Mouse (Mus musculus) bone marrow macrophage, adult 2 months (primary cell): ENCODE results near the gene Snx11. TPM values are rescaled to one million over a fixed set of nuclear protein-coding genes. Genes with fewer than 3 reads are reported as not detected.

Experiments used
- H3K27ac ChIP-seq: 2 replicates; pipeline ENCODE4 v1.5.1; 2012; ENCODE audit warnings: low read depth, low read length; ENCODE audit not compliant: insufficient read depth
- H3K4me1 ChIP-seq: 2 replicates; pipeline ENCODE4 v1.6.1; 2012; ENCODE audit warnings: low read length; ENCODE audit not compliant: control insufficient read depth, insufficient read depth
- H3K4me3 ChIP-seq: 2 replicates; pipeline ENCODE4 v1.5.1; 2012; ENCODE audit warnings: mild to moderate bottlenecking, low read length, moderate library complexity; ENCODE audit not compliant: insufficient read depth
- CTCF ChIP-seq: IDR thresholded peaks from 2 replicates; pipeline ENCODE4 v1.5.1; 2012; ENCODE audit warnings: low read depth, mild to moderate bottlenecking, low read length, moderate library complexity
- POLR2A ChIP-seq: IDR thresholded peaks from 2 replicates; pipeline ENCODE4 v1.6.1; 2012; ENCODE audit warnings: mild to moderate bottlenecking, low read depth, low read length, borderline replicate concordance
- polyA plus RNA-seq: library from polyadenylated mRNA; stranded (reverse); fragments of >200 nt; gene quantifications from 2 replicates; pipeline ENCODE4 v1.2.4, GENCODE M21; 2012; ENCODE audit not compliant: missing spikeins, insufficient read depth, insufficient read length

Snx11 gene
- polyA plus RNA-seq, 1 experiment = 37.0 TPM

DNA sequence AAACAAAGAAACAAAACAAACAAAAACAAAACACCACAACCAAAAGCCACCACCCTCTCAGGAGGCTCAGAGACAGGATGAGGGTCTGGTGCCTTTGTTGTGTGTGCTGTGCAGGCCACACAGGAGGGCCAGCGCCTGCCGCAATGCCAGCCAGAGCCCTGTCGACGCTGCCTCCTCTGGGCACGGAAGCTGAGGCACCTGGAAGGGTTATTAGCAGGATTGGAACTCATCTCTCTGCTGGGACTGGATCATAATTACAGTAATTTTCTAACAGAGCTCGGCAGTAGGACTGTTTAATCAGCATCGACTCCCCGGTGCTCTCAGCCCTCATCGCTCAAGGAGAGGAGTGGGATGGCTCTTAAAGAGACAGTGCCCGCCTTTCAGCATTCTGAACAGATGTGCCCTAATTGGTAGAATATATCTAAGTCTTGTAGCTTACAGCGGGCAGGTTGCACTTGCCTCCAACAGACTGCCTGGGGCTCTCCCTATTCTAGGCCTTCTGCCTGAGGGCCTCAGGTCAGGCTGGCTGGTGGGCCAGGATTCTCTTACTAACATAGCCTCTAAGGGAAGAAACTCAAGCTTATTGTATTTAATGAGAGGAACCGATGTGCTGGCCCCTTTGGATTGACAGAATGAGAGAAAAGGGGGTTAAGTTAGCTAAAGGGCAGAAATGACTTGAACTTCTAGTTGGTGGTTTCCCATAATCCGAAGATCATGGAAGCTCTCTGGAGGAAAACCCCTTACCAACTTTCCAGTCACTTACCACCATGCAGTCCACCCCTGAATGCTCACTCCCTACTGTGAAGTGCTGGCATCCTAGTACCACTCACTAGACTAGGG is 12.6 kb downstream of the Snx11 start:
- Histone ChIP-seq H3K27ac (peak overlapping the region; percentile 97), H3K4me1 (peaks cover 37% of the 10 kb centered on the region), H3K4me3 (peak overlapping the region; percentile 9; the same call in 1 of the 2 replicates)
- no peak for TF ChIP-seq CTCF
- TF ChIP-seq POLR2A = no peak

DNA sequence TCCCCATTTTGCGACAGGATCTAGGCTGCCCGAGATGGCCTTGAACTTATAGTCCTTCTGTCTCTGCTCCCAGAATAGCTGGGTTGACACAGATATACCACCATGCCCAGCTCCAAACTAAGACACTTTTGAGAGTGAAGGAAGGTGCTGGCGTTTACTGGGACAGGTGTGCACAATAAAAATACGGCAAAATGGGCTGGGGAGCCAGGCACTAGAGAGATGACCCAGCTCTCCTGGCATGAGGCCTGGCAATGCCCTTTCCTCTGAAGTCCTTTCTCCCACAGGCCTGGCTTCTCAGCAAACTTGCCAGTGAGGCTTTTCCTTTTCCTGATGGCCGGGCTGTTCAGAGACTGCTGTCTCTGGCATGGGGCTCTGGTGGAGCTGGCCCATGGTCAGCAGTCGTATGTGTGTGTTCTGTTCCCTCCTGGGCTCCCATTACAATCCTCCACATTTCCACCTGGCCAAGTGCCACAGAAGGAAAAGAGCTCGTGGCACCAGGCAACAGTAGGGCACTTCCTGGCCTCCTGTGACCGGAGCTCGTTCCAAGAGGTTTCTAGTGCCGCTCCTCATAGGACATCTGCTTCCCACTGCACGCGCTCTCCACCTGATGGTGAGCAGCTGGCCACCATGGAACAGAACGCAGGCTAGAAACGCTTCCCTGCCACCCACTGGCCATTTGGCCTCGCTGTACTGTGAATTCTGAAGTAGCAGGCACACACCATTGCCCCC is 14.5 kb downstream of the Snx11 start:
- Histone ChIP-seq H3K4me3 (no peak overlapping the region), H3K4me1 (peaks cover 37% of the 10 kb centered on the region), H3K27ac (no peak overlapping the region)
- TF ChIP-seq POLR2A = no peak
- TF ChIP-seq CTCF = no peak

DNA sequence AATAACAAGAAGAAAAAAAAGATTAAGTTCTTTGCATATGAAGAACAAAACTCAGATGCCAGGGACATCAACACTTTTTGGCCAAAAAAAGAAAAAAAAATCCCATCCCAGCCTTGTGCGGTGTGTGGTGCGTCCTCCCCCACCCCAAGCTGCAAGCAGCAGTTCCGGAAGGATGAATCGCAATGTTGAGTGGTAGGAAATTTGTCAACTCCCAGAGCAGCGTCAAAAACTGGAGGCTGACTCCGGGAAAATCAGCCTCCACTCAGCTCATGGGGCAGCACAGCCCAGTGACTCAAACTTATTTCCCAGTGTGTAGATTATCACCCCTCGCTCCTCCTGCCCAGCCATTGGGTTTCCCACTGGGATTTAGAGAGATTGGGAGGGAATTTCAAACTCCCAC is 15.4 kb downstream of the Snx11 start:
- no peak overlapping the region for H3K4me3 ChIP-seq
- peaks cover 30% of the 10 kb centered on the region for H3K4me1 ChIP-seq
- no peak overlapping the region for H3K27ac ChIP-seq
- TF ChIP-seq POLR2A = no peak

DNA sequence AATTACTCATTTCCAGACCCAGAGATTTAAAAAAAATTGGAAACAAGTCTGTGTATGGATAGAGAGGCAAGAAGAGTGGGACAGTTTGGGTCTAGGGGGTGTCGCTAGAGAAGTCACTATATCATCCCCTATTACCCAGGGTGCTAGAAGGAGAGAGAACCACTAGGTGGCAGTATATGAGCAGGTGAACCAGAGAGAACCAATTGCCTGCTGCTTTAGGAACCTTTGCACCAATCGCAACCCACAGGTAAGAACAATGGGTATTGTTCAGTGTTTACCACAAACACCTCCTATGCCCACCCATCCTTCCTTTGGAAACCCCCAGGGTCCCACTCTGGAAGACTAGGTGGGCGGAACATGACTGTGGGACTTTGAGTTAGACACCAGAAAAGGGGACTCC is 17.3 kb downstream of the Snx11 start:
- no peak overlapping the region for H3K4me3 ChIP-seq
- peaks cover 15% of the 10 kb centered on the region for H3K4me1 ChIP-seq
- no peak for TF ChIP-seq POLR2A
- TF ChIP-seq CTCF = peak; percentile 26; the same call in 1 of the 2 replicates
- H3K27ac ChIP-seq = no peak overlapping the region

DNA sequence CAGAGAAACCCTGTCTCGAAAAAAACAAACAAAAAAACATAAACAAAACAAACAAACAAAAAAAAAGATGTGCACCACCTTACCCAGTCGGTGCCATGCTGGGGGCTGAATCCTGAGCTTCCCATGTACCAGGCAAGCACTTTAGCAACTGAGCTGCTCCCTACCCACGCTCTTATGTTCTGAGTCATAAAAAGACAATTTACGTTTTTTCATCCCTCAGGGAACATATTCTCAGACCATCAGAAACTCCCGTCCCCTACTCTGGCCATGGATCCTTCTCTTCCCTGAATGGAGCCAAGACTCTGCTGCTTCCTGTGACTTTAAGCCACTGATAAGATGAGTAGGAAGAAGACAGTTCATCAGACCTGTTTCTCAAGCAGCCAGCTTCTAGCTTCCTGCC is 19.0 kb downstream of the Snx11 start:
- H3K27ac ChIP-seq = no peak overlapping the region
- no peak overlapping the region for H3K4me3 ChIP-seq
- TF ChIP-seq POLR2A (no peak), CTCF (no peak)
- no peaks in the 10 kb centered on the region for H3K4me1 ChIP-seq

DNA sequence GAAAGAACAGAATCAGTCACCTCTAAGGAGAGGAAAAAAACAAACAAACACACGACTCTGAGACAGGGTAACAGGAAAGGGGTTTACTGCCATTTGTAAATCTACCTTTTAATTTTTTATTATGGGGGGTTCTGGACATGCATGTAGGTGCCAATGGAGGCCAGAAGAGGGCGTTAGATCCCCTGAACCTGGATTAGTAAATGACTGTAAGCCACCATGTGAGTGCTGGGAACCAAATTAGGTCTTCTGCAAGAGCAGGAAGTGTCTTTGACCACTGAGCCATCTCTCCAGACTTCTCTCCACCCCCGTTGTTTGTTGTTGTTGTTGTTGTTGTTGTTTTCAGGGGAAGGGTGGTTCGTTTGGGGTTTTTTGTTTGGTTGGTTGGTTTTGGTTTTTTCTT is 19.9 kb downstream of the Snx11 start:
- Histone ChIP-seq H3K27ac (no peak overlapping the region), H3K4me3 (no peak overlapping the region), H3K4me1 (no peaks in the 10 kb centered on the region)
- TF ChIP-seq CTCF (no peak), POLR2A (no peak)

DNA sequence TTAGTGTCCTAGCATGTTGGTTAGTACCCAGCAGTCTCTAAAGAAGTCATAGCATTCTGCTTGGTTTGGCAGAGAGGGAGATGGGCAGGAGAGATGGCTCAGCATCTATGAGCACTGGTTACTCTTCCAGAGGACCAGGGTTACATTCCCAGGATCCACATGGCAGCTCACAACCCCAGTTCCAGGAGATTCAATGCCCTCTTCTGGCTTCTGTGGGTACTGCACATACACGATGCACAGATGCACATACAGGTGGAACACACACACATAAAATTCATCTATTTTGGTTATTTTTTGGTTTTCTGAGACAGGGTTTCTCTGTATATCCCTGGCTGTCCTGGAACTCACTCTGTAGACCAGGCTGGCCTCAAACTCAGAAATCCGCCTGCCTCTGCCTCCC is 22.1 kb downstream of the Snx11 start:
- H3K4me1 ChIP-seq = no peaks in the 10 kb centered on the region
- no peak for TF ChIP-seq POLR2A
- no peak for TF ChIP-seq CTCF
- H3K4me3 ChIP-seq = no peak overlapping the region

DNA sequence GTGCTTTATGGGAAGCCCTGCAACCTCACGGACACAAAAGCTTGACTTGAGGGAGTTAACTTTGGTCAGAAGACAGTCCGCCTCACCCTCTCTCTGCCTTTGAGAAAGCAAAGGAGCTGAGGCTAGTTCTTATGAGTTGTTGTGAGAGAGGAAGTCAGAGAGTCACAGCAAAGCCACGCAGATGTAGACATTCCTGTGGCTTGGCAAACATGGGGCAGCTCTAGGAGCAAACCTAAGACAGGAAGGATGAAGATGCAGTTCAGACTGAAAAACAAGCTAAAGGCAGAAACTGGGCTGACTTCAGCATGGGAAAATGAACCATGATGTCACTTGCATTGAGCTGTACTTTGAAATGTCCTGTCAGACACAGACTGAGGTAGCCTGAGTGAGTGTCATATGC is 29.8 kb downstream of the Snx11 start:
- H3K4me1 ChIP-seq = no peaks in the 10 kb centered on the region
- no peak overlapping the region for H3K4me3 ChIP-seq
- TF ChIP-seq POLR2A (no peak), CTCF (no peak)
- H3K27ac ChIP-seq = no peak overlapping the region

More for the DNA sequence above, 22.1 kb downstream of the Snx11 start:
- H3K27ac ChIP-seq = no peak overlapping the region

DNA sequence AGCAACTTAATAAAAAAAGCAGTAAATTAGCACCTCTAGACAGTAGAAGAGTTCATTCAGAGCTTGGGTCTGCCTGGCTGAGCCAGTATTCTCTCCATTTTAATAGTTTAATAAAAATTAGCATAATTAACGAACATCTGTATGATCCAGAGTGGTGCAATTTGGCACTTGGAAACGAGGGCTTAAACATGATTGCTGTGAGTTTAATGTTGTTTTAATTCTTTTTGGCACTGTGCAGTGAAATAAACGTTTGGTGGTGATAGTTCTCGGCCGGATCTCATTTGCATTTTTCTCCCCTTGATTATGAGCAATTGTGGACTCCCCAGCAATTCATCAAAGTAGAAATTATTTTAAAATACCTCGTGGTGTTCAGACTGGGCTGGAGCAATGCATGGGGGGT is 30.7 kb downstream of the Snx11 start:
- TF ChIP-seq CTCF (no peak), POLR2A (no peak)
- no peaks in the 10 kb centered on the region for H3K4me1 ChIP-seq
- no peak overlapping the region for H3K27ac ChIP-seq
- H3K4me3 ChIP-seq = no peak overlapping the region

DNA sequence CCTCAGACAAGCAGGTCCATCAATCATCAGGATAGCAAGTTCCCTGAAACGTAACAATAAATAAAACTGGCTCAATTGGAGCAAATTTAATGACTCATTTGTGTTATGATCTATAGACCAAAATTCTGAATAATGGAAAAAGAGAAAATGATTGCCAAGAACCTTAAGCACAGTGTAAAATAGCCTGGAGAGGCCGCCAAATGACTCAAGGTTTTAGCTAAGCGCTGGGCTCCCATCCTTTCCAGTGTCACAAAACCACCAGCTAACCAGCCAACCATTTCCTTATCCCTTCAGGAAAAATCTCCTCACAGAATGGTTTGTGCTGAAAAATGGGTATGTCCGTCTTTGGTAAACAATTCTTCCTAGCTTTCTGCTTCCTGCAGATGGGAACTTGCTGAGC is 33.5 kb downstream of the Snx11 start:
- no peak overlapping the region for H3K27ac ChIP-seq
- H3K4me3 ChIP-seq = no peak overlapping the region
- H3K4me1 ChIP-seq = no peaks in the 10 kb centered on the region
- no peak for TF ChIP-seq CTCF
- TF ChIP-seq POLR2A = no peak
